Mouse (Mus musculus) MEL (cell line): ENCODE data around the gene Rabep1. TPM values are rescaled to one million over a fixed set of nuclear protein-coding genes. Genes with fewer than 3 reads are reported as not detected.
A peak's percentile ranks its signal among the peaks of the same experiment; 100 is the strongest.

Source experiments
- DNase-seq: peaks from one replicate; pipeline ENCODE4 v3.0.0; 2011; ENCODE audit warnings: low read depth, low spot score
- H3K27ac ChIP-seq: 2 replicates; pipeline ENCODE4 v1.5.1; 2012; ENCODE audit warnings: low read depth, mild to moderate bottlenecking, control low read depth, low read length, moderate library complexity; ENCODE audit not compliant: control insufficient read depth
- H3K27me3 ChIP-seq, 2 experiments: fragments of 150-350 bp in 1 of 2; sonication (generic) in 1 of 2; 2 replicates each; pipeline ENCODE4 v1.6.1; 2012; ENCODE audit warnings: low read length in 2 of 2, mild to moderate bottlenecking in 2 of 2, improper control_type of control experiment in 1 of 2, moderate library complexity in 1 of 2; ENCODE audit not compliant: insufficient read depth in 2 of 2, control insufficient read depth in 1 of 2
- H3K36me3 ChIP-seq, 2 experiments: 2 replicates each; pipeline ENCODE4 v1.6.1; 2012 to 2014; ENCODE audit warnings: low read length in 2 of 2, improper control_type of control experiment in 1 of 2, inconsistent platforms in 1 of 2, mild to moderate bottlenecking in 1 of 2; ENCODE audit not compliant: insufficient read depth in 2 of 2, control insufficient read depth in 1 of 2
- H3K4me1 ChIP-seq, 2 experiments: fragments of 150-350 bp in 1 of 2; sonication (generic) in 1 of 2; 2 replicates each; pipeline ENCODE4 v1.6.1; 2012; ENCODE audit warnings: low read length in 2 of 2, improper control_type of control experiment in 1 of 2, mild to moderate bottlenecking in 1 of 2; ENCODE audit not compliant: insufficient read depth in 2 of 2, control insufficient read depth in 1 of 2
- H3K4me3 ChIP-seq, 2 experiments: fragments of 150-350 bp in 1 of 2; sonication (generic) in 1 of 2; 2 replicates each; pipeline ENCODE4 v1.5.1; 2012; ENCODE audit warnings: low read depth in 2 of 2, low read length in 2 of 2, mild to moderate bottlenecking in 2 of 2, moderate library complexity in 2 of 2, control low read depth in 1 of 2, improper control_type of control experiment in 1 of 2; ENCODE audit not compliant: control insufficient read depth in 1 of 2, insufficient read depth in 1 of 2
- H3K79me2 ChIP-seq: 2 replicates; pipeline ENCODE4 v1.6.1; 2012; ENCODE audit warnings: mild to moderate bottlenecking, low read length, moderate library complexity; ENCODE audit not compliant: control insufficient read depth, poor library complexity, insufficient read depth
- H3K9ac ChIP-seq: 2 replicates; pipeline ENCODE4 v1.6.1; 2012; ENCODE audit warnings: low read depth, mild to moderate bottlenecking, control low read depth, low read length, moderate library complexity; ENCODE audit not compliant: control insufficient read depth, poor library complexity, severe bottlenecking
- H3K9me3 ChIP-seq: fragments of 150-350 bp; sonication (generic); replicated peaks from 2 replicates; pipeline ENCODE4 v1.6.1; 2012; ENCODE audit warnings: mild to moderate bottlenecking, low read length, improper control_type of control experiment, moderate library complexity; ENCODE audit not compliant: insufficient read depth
- BHLHE40 ChIP-seq: IDR thresholded peaks from 2 replicates; pipeline ENCODE4 v1.6.1; 2012; ENCODE audit warnings: low read depth, mild to moderate bottlenecking, inconsistent platforms, low read length, improper control_type of control experiment, borderline replicate concordance
- CTCF ChIP-seq, 3 experiments: IDR thresholded peaks in 2 of 3; conservative IDR thresholded peaks in 1 of 3; 2 replicates each; pipeline ENCODE4 v1.5.1; 2011 to 2012; ENCODE audit warnings: low read length in 3 of 3, low read depth in 2 of 3, mild to moderate bottlenecking in 2 of 3, improper control_type of control experiment in 1 of 3, inconsistent platforms in 1 of 3, mixed read lengths in 1 of 3, moderate library complexity in 1 of 3; ENCODE audit not compliant: control insufficient read depth in 1 of 3, insufficient read depth in 1 of 3, poor library complexity in 1 of 3, severe bottlenecking in 1 of 3
- GATA1 ChIP-seq: IDR thresholded peaks from 2 replicates; pipeline ENCODE4 v1.6.1; 2011; ENCODE audit warnings: low read depth, low read length, improper control_type of control experiment
- MAX ChIP-seq: IDR thresholded peaks from 2 replicates; pipeline ENCODE4 v1.6.1; 2011; ENCODE audit warnings: low read length, improper control_type of control experiment
- MEF2A ChIP-seq: IDR thresholded peaks from 2 replicates; pipeline ENCODE4 v1.6.1; 2014; ENCODE audit warnings: low read depth, mild to moderate bottlenecking, inconsistent platforms, low read length, improper control_type of control experiment; ENCODE audit not compliant: poor library complexity, insufficient replicate concordance, severe bottlenecking; ENCODE audit errors: extremely low read depth
- NELFE ChIP-seq: IDR thresholded peaks from 2 replicates; pipeline ENCODE4 v1.6.1; 2011; ENCODE audit warnings: low read depth, low read length, improper control_type of control experiment
- RCOR1 ChIP-seq: IDR thresholded peaks from 2 replicates; pipeline ENCODE4 v1.6.1; 2012; ENCODE audit warnings: low read depth, mild to moderate bottlenecking, inconsistent platforms, low read length, improper control_type of control experiment
- TAL1 ChIP-seq: IDR thresholded peaks from 2 replicates; pipeline ENCODE4 v1.6.1; 2012; ENCODE audit warnings: mild to moderate bottlenecking, inconsistent platforms, low read length, moderate library complexity, mixed read lengths
- TBP ChIP-seq: IDR thresholded peaks from 2 replicates; pipeline ENCODE4 v1.8.0; 2011; ENCODE audit warnings: low read depth, low read length, improper control_type of control experiment
- TCF12 ChIP-seq: IDR thresholded peaks from 2 replicates; pipeline ENCODE4 v1.6.1; 2014; ENCODE audit warnings: low read depth, mild to moderate bottlenecking, inconsistent platforms, low read length, improper control_type of control experiment, moderate library complexity
- UBTF ChIP-seq: IDR thresholded peaks from 2 replicates; pipeline ENCODE4 v1.6.1; 2012; ENCODE audit warnings: low read depth, mild to moderate bottlenecking, inconsistent platforms, low read length, improper control_type of control experiment, moderate library complexity, borderline replicate concordance; ENCODE audit not compliant: insufficient read depth
- USF2 ChIP-seq, 2 experiments: IDR thresholded peaks; 2 replicates each; pipeline ENCODE4 v1.6.1; 2011 to 2012; ENCODE audit warnings: improper control_type of control experiment in 2 of 2, low read length in 2 of 2, borderline replicate concordance in 1 of 2, inconsistent platforms in 1 of 2, low read depth in 1 of 2, mild to moderate bottlenecking in 1 of 2; ENCODE audit not compliant: insufficient read depth in 1 of 2
- polyA plus RNA-seq, 2 experiments: library from polyadenylated mRNA; stranded (reverse) in 1 of 2; unstranded in 1 of 2; fragments of >175 nt in 1 of 2; fragments of >200 nt in 1 of 2; gene quantifications; 2 replicates each; pipeline versions ENCODE4 v1.2.1 to v1.2.4; 2012; ENCODE audit warnings: low replicate concordance in 2 of 2, low read depth in 1 of 2; ENCODE audit not compliant: insufficient read length in 2 of 2, insufficient read depth in 1 of 2, missing spikeins in 1 of 2
- total RNA-seq: library from RNA; depleted of rRNA; stranded (reverse); fragments of 300-350 nt; gene quantifications from 2 replicates; pipeline ENCODE4 v1.2.3, GENCODE M21; 2012

The Rabep1 gene
- total and polyA plus RNA-seq, 3 experiments, result 24.2 to 72.2 (median 34.3) TPM

DNA sequence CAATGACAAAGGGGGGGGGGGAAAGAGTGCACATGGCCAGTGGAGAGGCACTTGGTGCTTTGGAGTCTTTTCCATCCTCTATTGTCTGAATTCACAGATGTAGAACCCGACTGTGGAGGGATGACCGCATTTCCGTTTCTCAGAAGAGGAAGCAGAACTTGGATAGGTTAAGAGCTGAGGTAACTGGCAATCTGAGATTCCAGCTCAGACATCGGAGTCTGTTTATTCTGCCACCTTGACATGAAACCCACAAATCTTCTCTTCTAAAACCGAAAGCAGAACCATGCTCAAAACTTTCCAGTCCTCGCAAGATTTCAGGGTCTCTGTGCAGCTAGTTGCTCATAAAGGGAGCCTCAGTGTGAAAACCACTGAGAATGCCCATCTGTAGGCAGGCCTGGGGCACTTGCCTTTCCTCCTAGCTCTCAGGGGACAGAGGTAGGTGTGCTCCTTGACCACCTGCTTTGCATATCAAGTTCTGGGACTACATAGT is 40.8 kb upstream of the Rabep1 start:
- Histone ChIP-seq H3K9ac (no peak overlapping the region), H3K79me2 (no peaks in the 10 kb centered on the region), H3K4me1 (peaks cover 0 to 5% of the 10 kb centered on the region in 2 experiments; a peak in 1 of 4 replicates), H3K27ac (no peak overlapping the region), H3K27me3 (peaks cover 5 to 10% of the 10 kb centered on the region in 2 experiments), H3K9me3 (no peaks in the 10 kb centered on the region), H3K4me3 (no peak overlapping the region), H3K36me3 (0 out of 4 replicates have a peak, but pooled peaks cover 0 to 3% of the 10 kb centered on the region in 2 experiments)
- peak; percentile 59 for DNase-seq
- TF ChIP-seq USF2 (IDR thresholded peaks at IDR 0.05; ENCODE audit: borderline replicate concordance in 1 of 2, insufficient read depth in 1 of 2, low read depth in 1 of 2, low read length in 2 of 2) (no peak), RCOR1 (peak; percentile 67), MAX (0 out of 2 replicates have a peak, but pooled peaks have one; percentile 13)
- TF ChIP-seq, all 39 proteins: peak for 2

DNA sequence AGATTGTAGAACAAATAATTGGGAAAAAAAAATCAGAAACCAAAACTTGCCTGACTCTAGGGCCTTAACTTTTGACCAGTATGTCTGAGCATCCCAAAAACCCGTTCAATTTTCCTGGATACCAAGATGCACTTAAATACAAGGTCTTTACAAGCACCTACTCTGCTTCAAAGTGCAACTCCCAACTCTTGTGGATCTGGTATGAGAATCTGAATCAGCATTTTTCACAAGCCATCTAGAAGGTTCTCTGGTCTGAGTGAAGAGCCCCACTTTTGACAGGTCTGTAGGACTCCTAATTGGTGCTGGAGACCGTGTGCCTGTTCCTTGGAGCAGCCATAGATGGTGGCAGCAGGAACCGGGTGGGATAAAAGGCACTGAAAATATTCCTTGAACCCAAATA is 40.2 kb upstream of the Rabep1 start:
- Histone ChIP-seq H3K36me3 (no peaks in the 10 kb centered on the region), H3K79me2 (no peaks in the 10 kb centered on the region), H3K9ac (no peak overlapping the region), H3K27ac (no peak overlapping the region), H3K4me3 (no peak overlapping the region), H3K27me3 (peaks cover 7 to 10% of the 10 kb centered on the region in 2 experiments), H3K9me3 (no peaks in the 10 kb centered on the region), H3K4me1 (no peaks in the 10 kb centered on the region)
- DNase-seq, result no peak
- TF ChIP-seq MEF2A, result no peak

DNA sequence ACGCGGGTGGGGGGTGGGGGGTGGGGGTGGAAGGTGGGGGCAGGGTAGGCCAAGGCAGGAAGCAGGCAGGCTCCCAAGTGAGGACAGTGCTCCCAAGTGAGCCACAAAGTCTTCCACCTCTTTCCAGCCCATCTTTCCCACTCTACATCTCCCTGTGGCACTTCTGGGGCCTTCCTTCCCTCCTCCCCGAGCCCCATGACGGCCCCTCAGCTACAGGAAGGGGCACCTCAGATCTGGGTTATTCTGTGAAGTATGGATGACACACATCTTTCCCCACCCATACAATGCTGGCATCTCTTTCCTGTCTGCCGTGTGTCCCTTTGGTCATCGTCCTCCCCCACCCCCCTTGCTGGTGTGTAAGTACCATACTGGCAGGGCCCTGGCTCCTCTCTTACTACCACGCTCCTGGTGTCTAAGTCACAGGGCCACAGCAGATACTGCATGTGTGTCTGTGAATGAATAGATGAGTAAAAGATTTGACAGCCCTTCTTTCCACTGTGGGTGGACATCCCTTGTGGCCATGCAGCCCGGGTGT is 38.9 kb upstream of the Rabep1 start:
- no peaks in the 10 kb centered on the region for H3K36me3 ChIP-seq
- no peak overlapping the region for H3K27ac ChIP-seq
- DNase-seq, result no peak
- H3K79me2 ChIP-seq, result no peaks in the 10 kb centered on the region
- peaks cover 9 to 12% of the 10 kb centered on the region in 2 experiments for H3K27me3 ChIP-seq
- H3K4me3 ChIP-seq, result no peak overlapping the region
- no peaks in the 10 kb centered on the region for H3K9me3 ChIP-seq
- H3K9ac ChIP-seq, result no peak overlapping the region
- TF ChIP-seq BHLHE40 (no peak), GATA1 (no peak)
- H3K4me1 ChIP-seq, result no peaks in the 10 kb centered on the region

DNA sequence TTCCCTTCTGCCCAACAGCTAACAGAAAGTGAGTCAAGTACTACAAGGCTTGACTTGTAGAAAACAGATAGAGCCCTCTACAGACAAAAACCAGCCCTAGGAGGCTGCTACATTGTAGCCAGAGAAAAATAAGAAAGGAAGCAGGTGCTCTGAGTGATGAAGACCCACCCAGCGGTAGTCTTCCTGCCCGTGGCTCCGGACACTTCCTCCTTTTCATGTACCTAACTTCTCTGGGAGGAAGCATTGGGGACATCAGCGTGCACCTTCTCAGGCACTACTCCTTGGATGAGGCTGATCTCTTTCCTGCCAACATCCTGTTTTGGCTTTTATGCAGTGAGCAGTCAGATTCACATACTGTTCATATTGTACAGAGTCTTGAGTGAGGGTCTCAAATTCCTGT is 37.9 kb upstream of the Rabep1 start:
- H3K4me3 ChIP-seq, result no peak overlapping the region
- DNase-seq, result peak; percentile 26
- no peaks in the 10 kb centered on the region for H3K4me1 ChIP-seq
- H3K9ac ChIP-seq, result no peak overlapping the region
- H3K27ac ChIP-seq, result no peak overlapping the region
- H3K36me3 ChIP-seq, result no peaks in the 10 kb centered on the region
- H3K9me3 ChIP-seq, result no peaks in the 10 kb centered on the region
- TF ChIP-seq UBTF, result no peak
- no peak for TF ChIP-seq TAL1
- TF ChIP-seq CTCF (IDR thresholded peaks at IDR 0.05 in 2 of 3, conservative IDR thresholded peaks at IDR 0.05 in 1 of 3; ENCODE audit: control insufficient read depth in 1 of 3, insufficient read depth in 1 of 3, low read depth in 2 of 3, low read length in 3 of 3, poor library complexity in 1 of 3, severe bottlenecking in 1 of 3), result no peak
- no peak for TF ChIP-seq BHLHE40
- TF ChIP-seq NELFE, result no peak
- no peak for TF ChIP-seq TCF12
- peak; percentile 31; the same call in 1 of the 2 replicates for TF ChIP-seq TBP
- no peaks in the 10 kb centered on the region for H3K79me2 ChIP-seq
- H3K27me3 ChIP-seq, result peaks cover 11 to 14% of the 10 kb centered on the region in 2 experiments
